Mouse (Mus musculus) spleen, adult 2 months (tissue): ENCODE measurements around the gene Tmem221. TPM values are rescaled to one million over a fixed set of nuclear protein-coding genes. Genes with fewer than 3 reads are reported as not detected.

Source experiments
- DNase-seq, 2 experiments: peaks; one replicate each; pipeline versions ENCODE4 v3.0.0 to v3.0.0-alpha.2; 2012 to 2021; ENCODE audit warnings: low spot score in 2 of 2, low read depth in 1 of 2
- H3K27ac ChIP-seq: fragments of 200-500 bp; 2 replicates; pipeline ENCODE4 v1.5.1; 2012; ENCODE audit warnings: low read length, inconsistent platforms; ENCODE audit not compliant: insufficient read depth
- H3K27me3 ChIP-seq: fragments of 200-500 bp; 2 replicates; pipeline ENCODE4 v1.6.1; 2012; ENCODE audit warnings: mild to moderate bottlenecking, moderate library complexity, low read length, inconsistent platforms; ENCODE audit not compliant: control insufficient read depth, insufficient read depth
- H3K36me3 ChIP-seq: fragments of 200-500 bp; 2 replicates; pipeline ENCODE4 v1.6.1; 2012; ENCODE audit warnings: mild to moderate bottlenecking, low read length, inconsistent platforms; ENCODE audit not compliant: control insufficient read depth, insufficient read depth
- H3K4me1 ChIP-seq: fragments of 200-500 bp; 2 replicates; pipeline ENCODE4 v1.6.1; 2011; ENCODE audit warnings: inconsistent platforms; ENCODE audit not compliant: control insufficient read depth, insufficient read depth, insufficient read length
- H3K4me3 ChIP-seq: fragments of 200-500 bp; 2 replicates; pipeline ENCODE4 v1.5.1; 2011; ENCODE audit warnings: mild to moderate bottlenecking, inconsistent platforms; ENCODE audit not compliant: insufficient read depth, insufficient read length; ENCODE audit errors: extremely low read depth
- CTCF ChIP-seq: fragments of 200-500 bp; IDR thresholded peaks from 2 replicates; pipeline ENCODE4 v1.5.1; 2011; ENCODE audit warnings: mild to moderate bottlenecking, inconsistent platforms; ENCODE audit not compliant: insufficient read depth, insufficient read length, insufficient replicate concordance; ENCODE audit errors: extremely low read depth
- POLR2A ChIP-seq: fragments of 200-500 bp; IDR thresholded peaks from 2 replicates; pipeline ENCODE4 v1.6.1; 2011; ENCODE audit warnings: low read depth, low read length, inconsistent platforms
- WGBS: fragments of 180-500 bp; shearing (Covaris S2); methylation state at CpG from one replicate; pipeline ENCODE4 v1.1.7; 2018; 5-methylcytosine and 5-hydroxymethylcytosine counted together
- polyA plus RNA-seq: library from polyadenylated mRNA; depleted of rRNA; stranded (reverse); fragments of >200 nt; gene quantifications from 2 replicates; pipeline ENCODE4 v1.2.3, GENCODE M21; 2012

Gene Tmem221
- polyA plus RNA-seq, 1 experiment = 8.5 TPM

DNA sequence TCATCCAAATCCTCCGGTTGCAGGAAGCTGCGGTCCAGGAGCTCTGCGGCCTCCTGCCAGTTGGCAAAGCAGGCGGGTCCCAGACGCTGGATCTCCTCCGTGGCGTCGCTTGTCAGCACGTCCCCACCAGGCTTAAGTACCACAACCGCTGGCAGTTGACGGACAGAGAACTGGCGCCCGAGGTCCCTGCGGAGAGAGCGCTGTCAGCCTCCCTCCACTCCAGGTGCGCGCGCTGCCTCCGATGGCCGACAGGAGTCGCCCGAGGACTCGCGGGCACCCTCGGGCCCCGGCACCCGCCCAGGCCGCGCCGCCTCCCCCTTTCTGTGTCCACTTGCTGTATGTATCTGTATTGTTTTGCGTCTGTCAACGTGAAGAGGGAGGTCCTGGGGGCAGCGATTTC is 4.1 kb upstream of the Tmem221 start:
- TF ChIP-seq CTCF (peak; percentile 89), POLR2A (no peak)
- no peak overlapping the region for H3K27ac ChIP-seq
- H3K4me1 ChIP-seq = peaks cover 11% of the 10 kb centered on the region
- 1% methylated on average over 33 of the region's 33 CpGs for WGBS
- no peaks in the 10 kb centered on the region for H3K27me3 ChIP-seq
- no peak overlapping the region; the same call in 1 of the 2 replicates for H3K4me3 ChIP-seq
- no peaks in the 10 kb centered on the region for H3K36me3 ChIP-seq
- peak; percentile 38 to 81 for DNase-seq

DNA sequence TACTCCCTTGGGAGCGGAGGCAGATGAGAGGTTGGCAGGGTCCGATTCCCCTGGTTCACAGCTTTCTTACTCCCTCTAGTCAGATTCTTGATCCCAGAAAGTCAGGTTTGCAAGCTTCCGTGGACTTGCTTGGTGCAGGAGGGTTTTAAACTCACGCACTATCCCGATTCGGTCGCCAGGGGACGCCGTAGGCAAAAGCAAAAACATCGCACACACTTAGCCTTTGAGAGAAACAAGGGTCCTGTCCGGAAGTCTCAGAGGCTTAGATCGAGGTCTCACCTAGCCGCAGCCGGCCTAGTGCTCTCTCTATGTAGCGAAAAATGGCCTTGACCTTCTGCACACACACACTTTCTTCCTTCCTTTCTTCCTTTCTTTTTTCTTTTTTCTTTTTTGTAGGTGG is 2.7 kb upstream of the Tmem221 start:
- WGBS = 5% methylated on average over 15 of the region's 15 CpGs
- H3K36me3 ChIP-seq = no peaks in the 10 kb centered on the region
- no peak overlapping the region for H3K4me3 ChIP-seq
- no peak for TF ChIP-seq POLR2A
- TF ChIP-seq CTCF = peak; percentile 94; the same call in 1 of the 2 replicates
- peak; percentile 58 to 72 for DNase-seq
- no peaks in the 10 kb centered on the region for H3K27me3 ChIP-seq
- H3K4me1 ChIP-seq = peaks cover 11% of the 10 kb centered on the region
- H3K27ac ChIP-seq = no peak overlapping the region

- Histone ChIP-seq H3K27ac (no peak overlapping the region), H3K4me1 (peaks cover 11% of the 10 kb centered on the region), H3K36me3 (no peaks in the 10 kb centered on the region), H3K27me3 (no peaks in the 10 kb centered on the region), H3K4me3 (no peak overlapping the region)
- TF ChIP-seq CTCF (no peak), POLR2A (no peak)
- 93% methylated on average over 5 of the region's 5 CpGs for WGBS
- DNase-seq = no peak
These were observed 2.1 kb upstream of the Tmem221 start for GRCm38 (mm10) chr8:71560765-71561164.

- no peak for TF ChIP-seq POLR2A
- no peak for TF ChIP-seq CTCF
- WGBS = 81% methylated on average over 3 of the region's 3 CpGs
- Histone ChIP-seq H3K4me1 (peaks cover 11% of the 10 kb centered on the region), H3K4me3 (no peak overlapping the region), H3K36me3 (no peaks in the 10 kb centered on the region), H3K27me3 (no peaks in the 10 kb centered on the region), H3K27ac (no peak overlapping the region)
- DNase-seq = no peak
These were observed 1.4 kb upstream of the Tmem221 start for GRCm38 (mm10) chr8:71560071-71560470.

- H3K4me1 ChIP-seq = peaks cover 11% of the 10 kb centered on the region
- H3K27ac ChIP-seq = 0 out of 2 replicates have a peak overlapping the region, but pooled peaks have one; percentile 29
- DNase-seq = peak; percentile 53 to 66
- H3K4me3 ChIP-seq = peak overlapping the region; percentile 58; the same call in 1 of the 2 replicates
- 0 out of 2 replicates have a peak, but pooled peaks have one; percentile 10 for TF ChIP-seq CTCF
- TF ChIP-seq POLR2A = no peak
- no peaks in the 10 kb centered on the region for H3K36me3 ChIP-seq
- 5% methylated on average over 24 of the region's 24 CpGs for WGBS
- no peaks in the 10 kb centered on the region for H3K27me3 ChIP-seq
These were observed 453 bp upstream of the Tmem221 start for GRCm38 (mm10) chr8:71558958-71559690.

GRCm38 (mm10) chr8:71554644-71555043 is 4.0 kb downstream of the Tmem221 start:
- DNase-seq = no peak
- no peaks in the 10 kb centered on the region for H3K27me3 ChIP-seq
- no peak overlapping the region for H3K4me3 ChIP-seq
- TF ChIP-seq POLR2A = no peak
- no peaks in the 10 kb centered on the region for H3K36me3 ChIP-seq
- H3K4me1 ChIP-seq = peaks cover 7% of the 10 kb centered on the region
- WGBS = 85% methylated on average over 2 of the region's 2 CpGs
- no peak overlapping the region for H3K27ac ChIP-seq

DNA sequence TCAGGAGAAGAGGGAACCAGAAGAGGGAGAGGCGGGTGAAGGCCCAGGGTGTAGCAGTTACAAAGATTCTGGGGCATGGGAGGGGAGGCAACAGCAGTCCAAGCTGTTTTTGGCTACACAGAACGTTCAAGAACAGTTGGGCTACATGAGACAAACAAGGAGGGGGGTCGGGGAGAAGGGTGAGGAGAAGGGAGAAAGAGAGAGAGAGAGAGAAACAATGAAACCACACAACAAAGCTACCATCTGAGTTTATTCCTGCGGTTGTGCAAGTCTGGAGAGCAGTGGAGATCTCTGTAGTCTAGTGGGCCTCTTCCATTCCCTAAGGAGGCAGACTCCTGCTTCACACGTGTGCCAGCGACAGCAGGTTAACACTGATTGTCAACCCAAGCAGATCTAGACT is 4.7 kb downstream of the Tmem221 start:
- no peak for TF ChIP-seq CTCF
- no peak for TF ChIP-seq POLR2A
- no peaks in the 10 kb centered on the region for H3K36me3 ChIP-seq
- peaks cover 7% of the 10 kb centered on the region for H3K4me1 ChIP-seq
- DNase-seq = no peak
- H3K4me3 ChIP-seq = no peak overlapping the region
- 73% methylated on average over 6 of the region's 6 CpGs for WGBS
- no peak overlapping the region for H3K27ac ChIP-seq
- H3K27me3 ChIP-seq = no peaks in the 10 kb centered on the region
